14 mouse cellular contexts compared by ENCODE assay signal in genomic region chr12:98307179-98307915, GRCm38 (mm10). TPM values are rescaled to one million over a fixed set of nuclear protein-coding genes. Genes with fewer than 3 reads are reported as not detected.
DNase-seq lines count a peak whose midpoint lies in the region.
"Had no signal": no experiment of that assay in that cellular context is flagged by ENCODE, and none has a peak within 500 bp of the region (broad histone marks: within the 10 kb centered on the region; RNA-seq: fewer than 3 reads in every experiment).

No protein-coding gene starts in this region.

- DNase-seq in layer of hippocampus, adult 11-12 months (ENCODE audit: low spot score), result peak; percentile 25
- no peak for DNase-seq in layer of hippocampus, postnatal 36 days
- peak; percentile 28 for DNase-seq in right cerebral cortex, postnatal 25 days
- DNase-seq in right cerebral cortex, postnatal 36 days (ENCODE audit: low spot score in 2 of 2), result no peak
- peak; percentile 69 to 77 for DNase-seq in cerebellum, postnatal 10 days
- no peak for DNase-seq in lung, adult 18-20 months
- DNase-seq in lung, postnatal 36 days, result no peak
- DNase-seq: adrenal gland, postnatal 36 days; B cell, adult 2 months; kidney, adult 8-10 months; kidney, postnatal 36 days; lung, adult 2 months; spleen, adult 18-20 months; thymus, postnatal 4 days had no signal

RNA-seq across cellular contexts. Expression of gene Gpr65, which starts 38.9 kb away (rescaled TPM):
- not detected for total RNA-seq in layer of hippocampus, postnatal 36 days (2021)

RNA-seq across cellular contexts. Expression of gene Galc, which starts 48.1 kb away (rescaled TPM):
- 10 to 100 TPM; 23.7 to 24.9 TPM for total RNA-seq in layer of hippocampus, postnatal 36 days (2021)

Comparison
In these comparisons a context has a peak if more than half of its experiments do, and no peak if none do; other contexts are left out.
1. DNase-seq: peak in layer of hippocampus, adult 11-12 months (single experiment), right cerebral cortex, postnatal 25 days (single experiment) and cerebellum, postnatal 10 days (2 of 2); none in layer of hippocampus, postnatal 36 days (0 of 2), right cerebral cortex, postnatal 36 days (0 of 2), lung, adult 18-20 months (0 of 2) and lung, postnatal 36 days (single experiment).